Mouse (Mus musculus) liver, embryonic 14.5 days (tissue): ENCODE data around the gene Dmrtc2.

Experiments
- CTCF ChIP-seq: IDR thresholded peaks from 2 replicates; pipeline ENCODE4 v1.5.1; 2016; ENCODE audit warnings: antibody characterized with exemption, low read depth, control low read depth
- EP300 ChIP-seq: IDR thresholded peaks from 2 replicates; pipeline ENCODE4 v1.6.1; 2016; ENCODE audit warnings: antibody characterized with exemption, low read depth

GRCm38 (mm10) chr7:24884693-24885291, 14.9 kb downstream of the Dmrtc2 start:
- TF ChIP-seq CTCF (no peak), EP300 (no peak)
